Mouse (Mus musculus): ENCODE data around the gene Tmem238l. TPM values are rescaled to one million over a fixed set of nuclear protein-coding genes. Genes with fewer than 3 reads are reported as not detected.

Gene Tmem238l
- total and polyA plus RNA-seq, 3 experiments, result not detected

GRCm38 (mm10) chr11:66975606-66976330 is 19.3 kb downstream of the Tmem238l start:
- no peak for DNase-seq

GRCm38 (mm10) chr11:66981336-66982115 is 25.1 kb downstream of the Tmem238l start:
- DNase-seq, result no peak

- peak; percentile 22 for DNase-seq
Measured at GRCm38 (mm10) chr11:66982794-66983193, 26.4 kb downstream of the Tmem238l start.

- no peak for DNase-seq
Measured at GRCm38 (mm10) chr11:66983422-66984164, 27.2 kb downstream of the Tmem238l start.

GRCm38 (mm10) chr11:66984165-66985135 is 28.0 kb downstream of the Tmem238l start:
- peak; percentile 77 for DNase-seq

- no peak for DNase-seq
Measured at GRCm38 (mm10) chr11:66985136-66985702, 28.8 kb downstream of the Tmem238l start.

- DNase-seq, result no peak
Measured at GRCm38 (mm10) chr11:66992150-66992549, 35.7 kb downstream of the Tmem238l start.

- no peak for DNase-seq
Measured at GRCm38 (mm10) chr11:66993674-66994073, 37.2 kb downstream of the Tmem238l start.

- no peak for DNase-seq
Measured at GRCm38 (mm10) chr11:66996446-66996845, 40.0 kb downstream of the Tmem238l start.

GRCm38 (mm10) chr11:66998467-66999403 is 42.3 kb downstream of the Tmem238l start:
- DNase-seq, result peak; percentile 90

GRCm38 (mm10) chr11:67000671-67001070 is 44.2 kb downstream of the Tmem238l start:
- no peak for DNase-seq

- DNase-seq, result no peak
Measured at GRCm38 (mm10) chr11:67001717-67002116, 45.3 kb downstream of the Tmem238l start.

GRCm38 (mm10) chr11:67002911-67003310 is 46.5 kb downstream of the Tmem238l start:
- DNase-seq, result no peak

GRCm38 (mm10) chr11:67007961-67008360 is 51.5 kb downstream of the Tmem238l start:
- DNase-seq, result no peak

- no peak for DNase-seq
Measured at GRCm38 (mm10) chr11:67008528-67008927, 52.1 kb downstream of the Tmem238l start.

- peak; percentile 18 for DNase-seq
Measured at GRCm38 (mm10) chr11:67010430-67010829, 54.0 kb downstream of the Tmem238l start.

GRCm38 (mm10) chr11:67011635-67012034 is 55.2 kb downstream of the Tmem238l start:
- no peak for DNase-seq

All from adrenal gland, adult 2 months (tissue).